Mouse (Mus musculus) stomach, embryonic 14.5 days (tissue): Measurements from ENCODE around the gene Dynlt1c. TPM values are rescaled to one million over a fixed set of nuclear protein-coding genes. Genes with fewer than 3 reads are reported as not detected.
A peak's percentile ranks its signal among the peaks of the same experiment; 100 is the strongest.
"Not testable (repeated sequence)": the region's sequence is repeated elsewhere in the genome, so short reads cannot be mapped to it uniquely, and the experiment has no call there.

Experiments used
- ATAC-seq: fragments of 200-750 bp; cut with Nextera tagmentation; 2 replicates; pipeline ENCODE4 v1.8.0; 2017; ENCODE audit warnings: low read depth, moderate TSS enrichment; ENCODE audit not compliant: insufficient number of reproducible peaks, insufficient read depth, low FRiP score
- H3K27ac ChIP-seq: fragments of 300-500 bp; sonication (generic); 2 replicates; pipeline ENCODE4 v1.5.1; 2014; ENCODE audit warnings: mild to moderate bottlenecking, low read length, moderate library complexity, mixed read lengths
- H3K27me3 ChIP-seq: fragments of 300-500 bp; sonication (generic); 2 replicates; pipeline ENCODE4 v1.6.1; 2014; ENCODE audit warnings: low read length, control low read depth, mixed read lengths; ENCODE audit not compliant: control insufficient read depth, insufficient read depth
- H3K36me3 ChIP-seq: fragments of 300-500 bp; sonication (generic); 2 replicates; pipeline ENCODE4 v1.6.1; 2014; ENCODE audit warnings: mild to moderate bottlenecking, control low read depth, low read length, moderate library complexity, mixed read lengths; ENCODE audit not compliant: control insufficient read depth, insufficient read depth
- H3K4me1 ChIP-seq: fragments of 300-500 bp; sonication (generic); 2 replicates; pipeline ENCODE4 v1.6.1; 2014; ENCODE audit warnings: low read length, control low read depth, mixed read lengths; ENCODE audit not compliant: control insufficient read depth, insufficient read depth
- H3K4me2 ChIP-seq: fragments of 300-500 bp; sonication (generic); replicated peaks from 2 replicates; pipeline ENCODE4 v1.6.1; 2014; ENCODE audit warnings: low read depth, low read length, control low read depth
- H3K4me3 ChIP-seq: fragments of 300-500 bp; sonication (generic); 2 replicates; pipeline ENCODE4 v1.5.1; 2014; ENCODE audit warnings: low read depth, low read length, control low read depth
- H3K9ac ChIP-seq: fragments of 300-500 bp; sonication (generic); replicated peaks from 2 replicates; pipeline ENCODE4 v1.6.1; 2014; ENCODE audit warnings: low read depth, mild to moderate bottlenecking, control low read depth, low read length, moderate library complexity, mixed read lengths
- H3K9me3 ChIP-seq: fragments of 300-500 bp; sonication (generic); 2 replicates; pipeline ENCODE4 v1.6.1; 2016; ENCODE audit warnings: low read depth, low read length, control low read depth; ENCODE audit not compliant: control insufficient read depth
- WGBS: fragments of 180-500 bp; shearing (Covaris S2); extraction: QIAGEN DNeasy Blood & Tissue Kit; methylation state at CpG from one replicate; pipeline ENCODE4 v1.1.7; 2014; 5-methylcytosine and 5-hydroxymethylcytosine counted together
- polyA plus RNA-seq: library from polyadenylated mRNA; unstranded; fragments of >200 nt; fragmentation: Nextera tagmentation; extraction: Ambion mirVana; gene quantifications from 2 replicates; pipeline ENCODE4 v1.2.1, GENCODE M21; 2014

Gene Dynlt1c
- polyA plus RNA-seq, 1 experiment from 2014 or later: 47.5 TPM

DNA sequence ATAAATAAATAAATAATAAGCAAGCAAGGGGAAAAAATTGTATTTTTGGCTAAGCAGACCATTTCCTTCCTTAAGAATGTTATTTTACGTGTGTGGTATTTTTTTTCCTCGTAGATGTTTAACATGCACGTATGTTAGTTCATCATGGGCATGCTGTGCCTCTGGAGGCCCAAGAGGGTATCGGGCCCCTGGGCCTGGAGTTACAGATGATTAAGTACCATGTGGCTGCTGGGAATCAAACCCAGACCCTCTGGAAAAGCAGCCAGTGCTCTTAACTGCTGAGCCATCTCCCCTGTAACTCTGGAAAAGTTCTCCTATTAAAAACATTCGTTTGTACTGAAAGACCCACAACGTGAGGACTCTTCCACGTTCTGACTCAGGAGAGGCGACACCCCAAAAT lies 26.1 kb upstream of the Dynlt1c start:
- not testable (repeated sequence) for H3K4me1 ChIP-seq, H3K27me3 ChIP-seq, ATAC-seq, H3K27ac ChIP-seq, H3K9me3 ChIP-seq, H3K4me2 ChIP-seq, H3K4me3 ChIP-seq, H3K9ac ChIP-seq, H3K36me3 ChIP-seq
- 90% methylated on average over 8 of the region's 8 CpGs for WGBS

- no CpG with 5 or more reads among the region's 6 CpGs for WGBS
- not testable (repeated sequence) for ATAC-seq
Observed at GRCm38 (mm10) chr17:6588672-6589071, 12.8 kb upstream of the Dynlt1c start.

DNA sequence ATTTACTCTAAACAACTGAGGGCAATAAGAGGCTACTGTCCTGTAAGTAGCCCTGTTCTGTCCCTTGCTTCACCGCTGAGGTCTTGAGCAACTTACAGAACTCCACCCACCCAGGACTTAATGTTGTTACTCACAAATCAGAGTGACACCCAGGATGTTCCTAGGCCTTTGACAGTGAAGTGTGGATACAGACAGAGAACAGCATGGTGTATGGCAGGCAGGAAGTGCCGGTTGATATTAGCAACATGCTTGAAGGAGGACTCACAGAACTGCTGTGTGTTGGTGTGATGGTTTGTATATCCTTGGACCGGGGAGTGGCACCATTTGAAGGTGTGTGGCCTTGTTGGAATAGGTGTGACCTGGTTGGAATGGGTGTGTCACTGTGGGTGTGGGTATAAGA lies 9.4 kb upstream of the Dynlt1c start:
- 75% methylated on average over 2 of the region's 3 CpGs for WGBS

More at GRCm38 (mm10) chr17:6588672-6589071, 12.8 kb upstream of the Dynlt1c start:
- not testable (repeated sequence) for H3K27me3 ChIP-seq, H3K4me2 ChIP-seq, H3K36me3 ChIP-seq, H3K4me1 ChIP-seq, H3K9ac ChIP-seq, H3K9me3 ChIP-seq, H3K4me3 ChIP-seq, H3K27ac ChIP-seq

GRCm38 (mm10) chr17:6593896-6594295 lies 7.6 kb upstream of the Dynlt1c start:
- 68% methylated on average over 3 of the region's 3 CpGs for WGBS
- H3K36me3 ChIP-seq, H3K27ac ChIP-seq, ATAC-seq, H3K9me3 ChIP-seq, H3K9ac ChIP-seq, H3K27me3 ChIP-seq, H3K4me2 ChIP-seq, H3K4me1 ChIP-seq, H3K4me3 ChIP-seq: not testable (repeated sequence)

More for the DNA sequence above, 9.4 kb upstream of the Dynlt1c start:
- not testable (repeated sequence) for H3K4me1 ChIP-seq, H3K9me3 ChIP-seq, ATAC-seq, H3K27me3 ChIP-seq, H3K4me2 ChIP-seq, H3K36me3 ChIP-seq, H3K27ac ChIP-seq, H3K4me3 ChIP-seq, H3K9ac ChIP-seq

GRCm38 (mm10) chr17:6595776-6596497 lies 5.5 kb upstream of the Dynlt1c start:
- H3K4me3 ChIP-seq, H3K4me2 ChIP-seq, H3K9me3 ChIP-seq, H3K27ac ChIP-seq, H3K9ac ChIP-seq, H3K36me3 ChIP-seq, H3K27me3 ChIP-seq, H3K4me1 ChIP-seq: not testable (repeated sequence)
- ATAC-seq: 0 out of 2 replicates have a peak, but pooled peaks have one; percentile 31
- WGBS: 21% methylated on average over 7 of the region's 15 CpGs

DNA sequence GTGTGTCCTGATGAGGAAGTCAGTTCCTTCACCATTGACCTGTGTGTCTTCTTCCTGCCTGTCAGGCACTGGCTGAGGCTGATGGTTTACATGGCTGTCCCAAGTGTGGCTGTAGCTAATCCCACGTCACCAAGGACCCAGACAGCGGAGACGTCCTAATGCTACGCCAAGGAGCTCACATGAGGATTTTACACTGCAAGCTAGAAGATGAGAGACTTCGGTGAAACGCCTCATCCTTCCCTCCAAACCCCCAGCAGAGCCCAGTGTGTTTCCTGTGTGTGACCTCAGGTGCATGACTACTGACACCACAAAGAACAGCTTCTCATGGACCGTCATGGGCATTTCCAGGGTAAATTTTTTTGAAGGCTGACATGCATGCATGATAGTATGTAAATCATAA lies 3.1 kb upstream of the Dynlt1c start:
- not testable (repeated sequence) for ATAC-seq, H3K27me3 ChIP-seq, H3K4me2 ChIP-seq, H3K4me1 ChIP-seq, H3K9me3 ChIP-seq, H3K36me3 ChIP-seq, H3K4me3 ChIP-seq, H3K9ac ChIP-seq, H3K27ac ChIP-seq
- 92% methylated on average over 7 of the region's 7 CpGs for WGBS

DNA sequence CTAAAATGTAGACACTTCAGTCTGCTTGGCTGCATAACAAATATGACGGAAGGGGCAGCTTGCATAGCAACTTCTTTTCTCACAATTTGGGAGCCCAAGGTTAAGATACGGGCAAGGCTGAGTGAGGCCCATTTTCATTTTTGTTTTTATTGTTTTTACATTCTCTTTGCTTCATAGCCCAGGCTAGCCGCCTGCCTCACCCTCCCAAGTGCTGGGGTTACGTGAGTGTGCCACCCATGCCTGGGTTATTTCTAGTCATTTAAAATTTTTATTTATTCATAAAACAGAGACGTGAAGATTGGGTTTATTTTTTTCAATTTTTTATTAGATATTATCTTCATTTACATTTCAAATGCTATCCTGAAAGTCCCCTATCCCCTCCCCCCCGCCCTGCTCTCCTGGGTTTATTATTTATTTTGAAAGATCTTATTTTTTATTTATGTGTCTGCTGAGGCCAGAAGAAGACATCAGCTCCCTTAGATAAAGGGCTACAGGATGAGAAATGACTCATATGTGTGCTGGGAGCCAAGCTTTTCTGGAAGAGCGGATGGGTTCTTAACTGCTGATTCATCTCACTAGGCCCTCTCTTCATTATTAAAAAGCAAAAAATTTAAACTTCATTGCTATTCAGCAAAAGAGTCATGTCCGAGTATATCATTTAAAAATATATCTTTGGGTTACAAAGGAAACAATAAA lies 1.1 kb upstream of the Dynlt1c start:
- 91% methylated on average over 5 of the region's 8 CpGs for WGBS
- not testable (repeated sequence) for H3K9me3 ChIP-seq, H3K9ac ChIP-seq, H3K4me3 ChIP-seq, H3K36me3 ChIP-seq, H3K27ac ChIP-seq, H3K4me2 ChIP-seq, H3K4me1 ChIP-seq, H3K27me3 ChIP-seq, ATAC-seq

DNA sequence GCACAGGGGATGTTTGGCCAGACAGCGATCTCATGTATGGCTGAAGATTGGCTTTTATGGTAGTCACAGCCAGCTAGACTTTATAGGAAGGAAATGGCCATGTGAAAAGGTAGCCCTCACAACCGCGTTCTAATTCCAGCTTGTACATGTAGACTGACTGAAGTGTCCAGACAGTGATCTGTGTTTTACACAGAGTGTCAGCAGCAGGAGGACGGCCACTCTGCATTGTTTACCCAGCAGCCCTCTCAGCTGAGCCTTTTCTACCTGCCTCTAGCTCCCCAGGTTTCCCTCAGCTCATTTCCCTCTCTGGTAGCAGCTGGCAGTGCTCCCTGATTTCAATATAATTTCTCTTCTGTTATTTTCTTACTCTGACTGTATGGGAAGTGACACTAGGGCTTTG lies 734 bp downstream of the Dynlt1c start:
- not testable (repeated sequence) for H3K4me2 ChIP-seq, H3K27me3 ChIP-seq, H3K27ac ChIP-seq, H3K9me3 ChIP-seq, H3K4me3 ChIP-seq, H3K9ac ChIP-seq, H3K4me1 ChIP-seq, H3K36me3 ChIP-seq
- ATAC-seq: 0 out of 2 replicates have a peak, but pooled peaks have one; percentile 14
- 4% methylated on average over 3 of the region's 4 CpGs for WGBS
